Mouse (Mus musculus): ENCODE results near the gene Galnt15. TPM values are rescaled to one million over a fixed set of nuclear protein-coding genes. Genes with fewer than 3 reads are reported as not detected.
A peak's percentile ranks its signal among the peaks of the same experiment; 100 is the strongest.

Gene Galnt15
- polyA plus RNA-seq, 1 experiment, result 0.26 TPM

DNA sequence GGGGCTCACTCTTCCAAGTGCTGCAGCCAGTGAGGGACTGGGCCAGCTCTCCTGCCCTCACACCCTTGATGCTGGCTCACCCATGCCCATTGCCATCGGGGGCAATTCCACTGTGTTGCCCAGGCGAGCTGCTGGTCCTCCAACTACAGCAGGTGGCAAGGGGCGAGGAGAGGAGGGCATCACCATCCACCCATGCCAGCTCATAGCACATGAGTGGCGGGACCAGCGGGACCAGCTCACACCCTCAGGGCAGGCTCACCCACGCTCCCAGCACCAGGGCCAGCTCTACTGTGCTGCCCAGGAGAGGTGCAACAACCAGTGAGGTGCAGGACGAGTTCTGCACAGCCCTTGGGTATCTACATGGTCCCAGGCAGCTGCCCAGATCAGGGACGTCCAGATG lies 9.7 kb upstream of the Galnt15 start:
- no peaks in the 10 kb centered on the region for H3K4me1 ChIP-seq (ENCODE audit: control insufficient read depth, insufficient read depth, low read length)
- no peaks in the 10 kb centered on the region for H3K27me3 ChIP-seq (ENCODE audit: control insufficient read depth, insufficient read depth, low read length)
- no peak for TF ChIP-seq POLR2A (IDR thresholded peaks at IDR 0.05; ENCODE audit: control insufficient read depth, low read depth, low read length)
- TF ChIP-seq CTCF (IDR thresholded peaks at IDR 0.05; ENCODE audit: control insufficient read depth, insufficient read depth, insufficient replicate concordance, low read depth, low read length), result no peak
- H3K27ac ChIP-seq (ENCODE audit: control insufficient read depth, insufficient read depth, low read depth, low read length), result no peak overlapping the region
- H3K36me3 ChIP-seq (ENCODE audit: control insufficient read depth, insufficient read depth, low read length), result no peaks in the 10 kb centered on the region
- H3K4me3 ChIP-seq (ENCODE audit: control insufficient read depth, low read depth, low read length), result no peak overlapping the region

DNA sequence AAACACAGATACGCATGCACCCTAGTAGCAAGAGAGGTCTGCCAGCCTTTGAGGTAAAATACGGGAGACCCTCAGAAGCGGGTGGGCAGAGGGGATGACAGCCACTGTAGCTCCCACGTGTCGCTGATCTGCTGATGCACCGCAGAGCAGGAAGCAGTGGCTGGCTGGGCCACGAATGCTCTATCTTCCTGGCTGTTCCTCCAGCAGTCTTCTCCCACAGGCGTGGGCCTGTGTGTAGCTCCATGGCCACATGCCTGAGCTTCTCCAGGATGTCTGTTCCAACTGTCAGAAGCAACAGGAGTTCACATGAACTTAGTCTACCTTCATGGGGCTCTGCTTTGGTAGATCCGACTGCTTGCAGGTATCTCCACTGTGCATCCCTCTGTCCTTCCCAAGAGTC lies 6.8 kb upstream of the Galnt15 start:
- no peak overlapping the region for H3K27ac ChIP-seq (ENCODE audit: control insufficient read depth, insufficient read depth, low read depth, low read length)
- TF ChIP-seq CTCF (IDR thresholded peaks at IDR 0.05; ENCODE audit: control insufficient read depth, insufficient read depth, insufficient replicate concordance, low read depth, low read length) (no peak), POLR2A (IDR thresholded peaks at IDR 0.05; ENCODE audit: control insufficient read depth, low read depth, low read length) (no peak)
- no peaks in the 10 kb centered on the region for H3K27me3 ChIP-seq (ENCODE audit: control insufficient read depth, insufficient read depth, low read length)
- no peaks in the 10 kb centered on the region for H3K4me1 ChIP-seq (ENCODE audit: control insufficient read depth, insufficient read depth, low read length)
- H3K36me3 ChIP-seq (ENCODE audit: control insufficient read depth, insufficient read depth, low read length), result no peaks in the 10 kb centered on the region
- no peak overlapping the region for H3K4me3 ChIP-seq (ENCODE audit: control insufficient read depth, low read depth, low read length)

DNA sequence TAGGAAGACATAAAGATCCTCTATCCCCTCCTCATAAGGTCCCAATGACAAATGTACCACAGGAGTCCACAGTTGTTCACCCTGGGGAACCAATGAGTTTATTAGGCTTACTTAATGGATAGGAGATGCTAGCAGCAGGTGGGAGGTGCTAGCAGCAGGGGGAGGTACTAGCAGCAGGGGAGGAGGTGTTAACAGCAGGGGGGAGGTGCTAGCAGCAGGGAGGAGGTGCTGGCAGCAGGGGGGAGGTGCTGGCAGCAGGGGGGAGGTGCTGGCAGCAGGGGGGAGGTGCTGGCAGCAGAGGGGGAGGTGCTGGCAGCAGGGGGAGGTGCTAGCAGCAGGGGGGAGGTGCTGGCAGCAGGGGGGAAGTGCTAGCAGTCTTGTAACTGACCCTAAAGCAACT lies 6.3 kb upstream of the Galnt15 start:
- no peak overlapping the region for H3K27ac ChIP-seq (ENCODE audit: control insufficient read depth, insufficient read depth, low read depth, low read length)
- no peak overlapping the region for H3K4me3 ChIP-seq (ENCODE audit: control insufficient read depth, low read depth, low read length)
- no peak for TF ChIP-seq CTCF (IDR thresholded peaks at IDR 0.05; ENCODE audit: control insufficient read depth, insufficient read depth, insufficient replicate concordance, low read depth, low read length)
- TF ChIP-seq POLR2A (IDR thresholded peaks at IDR 0.05; ENCODE audit: control insufficient read depth, low read depth, low read length), result no peak

DNA sequence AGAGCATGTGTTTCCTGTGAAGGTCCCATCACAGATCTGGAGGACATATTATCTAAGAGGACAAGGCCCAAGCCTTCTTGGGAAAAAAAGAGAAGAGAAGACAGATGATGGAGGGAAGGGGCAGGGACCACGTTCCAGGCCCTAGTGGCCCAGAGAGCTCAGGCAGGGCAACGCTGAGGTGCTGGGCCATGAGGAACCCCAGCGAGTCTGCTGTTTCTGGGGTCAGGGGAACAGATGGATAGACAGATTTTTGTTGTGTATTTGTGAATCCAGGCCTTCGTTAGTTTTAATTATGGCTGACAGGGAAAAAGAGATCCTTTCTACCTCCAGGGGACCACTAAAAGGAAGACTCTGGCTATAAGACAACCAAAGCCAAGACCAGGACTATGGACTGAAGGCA lies 4.9 kb upstream of the Galnt15 start:
- TF ChIP-seq POLR2A (IDR thresholded peaks at IDR 0.05; ENCODE audit: control insufficient read depth, low read depth, low read length) (no peak), CTCF (IDR thresholded peaks at IDR 0.05; ENCODE audit: control insufficient read depth, insufficient read depth, insufficient replicate concordance, low read depth, low read length) (no peak)

More for the DNA sequence above, 6.3 kb upstream of the Galnt15 start:
- H3K27me3 ChIP-seq (ENCODE audit: control insufficient read depth, insufficient read depth, low read length), result no peaks in the 10 kb centered on the region
- no peaks in the 10 kb centered on the region for H3K36me3 ChIP-seq (ENCODE audit: control insufficient read depth, insufficient read depth, low read length)
- H3K4me1 ChIP-seq (ENCODE audit: control insufficient read depth, insufficient read depth, low read length), result no peaks in the 10 kb centered on the region

DNA sequence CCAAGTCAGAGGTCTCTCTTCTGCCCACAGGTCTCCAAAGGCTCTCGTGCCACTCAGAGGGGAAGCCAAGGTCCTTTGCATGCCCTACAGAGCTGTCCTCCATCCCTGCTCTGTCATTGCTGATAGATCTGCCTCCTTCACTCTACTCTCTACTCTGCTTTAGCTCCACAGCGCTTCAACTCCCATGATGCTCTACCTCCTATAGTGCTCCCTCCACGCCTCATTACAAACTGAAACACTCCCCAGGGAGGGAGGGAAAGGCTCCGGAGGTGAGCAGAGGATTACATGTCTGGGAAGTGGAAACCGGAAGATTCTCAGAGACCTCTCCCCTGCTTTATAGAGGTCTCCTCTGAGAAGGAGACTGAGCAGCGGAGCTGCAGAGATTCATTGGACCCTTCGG lies 1.6 kb upstream of the Galnt15 start:
- Histone ChIP-seq H3K36me3 (ENCODE audit: control insufficient read depth, insufficient read depth, low read length) (no peaks in the 10 kb centered on the region), H3K27ac (ENCODE audit: control insufficient read depth, insufficient read depth, low read depth, low read length) (no peak overlapping the region), H3K27me3 (ENCODE audit: control insufficient read depth, insufficient read depth, low read length) (no peaks in the 10 kb centered on the region), H3K4me1 (ENCODE audit: control insufficient read depth, insufficient read depth, low read length) (no peaks in the 10 kb centered on the region), H3K4me3 (ENCODE audit: control insufficient read depth, low read depth, low read length) (no peak overlapping the region)
- TF ChIP-seq CTCF (IDR thresholded peaks at IDR 0.05; ENCODE audit: control insufficient read depth, insufficient read depth, insufficient replicate concordance, low read depth, low read length) (no peak), POLR2A (IDR thresholded peaks at IDR 0.05; ENCODE audit: control insufficient read depth, low read depth, low read length) (no peak)

More for the DNA sequence above, 4.9 kb upstream of the Galnt15 start:
- H3K4me1 ChIP-seq (ENCODE audit: control insufficient read depth, insufficient read depth, low read length), result no peaks in the 10 kb centered on the region
- H3K27me3 ChIP-seq (ENCODE audit: control insufficient read depth, insufficient read depth, low read length), result no peaks in the 10 kb centered on the region
- no peak overlapping the region for H3K27ac ChIP-seq (ENCODE audit: control insufficient read depth, insufficient read depth, low read depth, low read length)
- H3K36me3 ChIP-seq (ENCODE audit: control insufficient read depth, insufficient read depth, low read length), result no peaks in the 10 kb centered on the region
- H3K4me3 ChIP-seq (ENCODE audit: control insufficient read depth, low read depth, low read length), result no peak overlapping the region

DNA sequence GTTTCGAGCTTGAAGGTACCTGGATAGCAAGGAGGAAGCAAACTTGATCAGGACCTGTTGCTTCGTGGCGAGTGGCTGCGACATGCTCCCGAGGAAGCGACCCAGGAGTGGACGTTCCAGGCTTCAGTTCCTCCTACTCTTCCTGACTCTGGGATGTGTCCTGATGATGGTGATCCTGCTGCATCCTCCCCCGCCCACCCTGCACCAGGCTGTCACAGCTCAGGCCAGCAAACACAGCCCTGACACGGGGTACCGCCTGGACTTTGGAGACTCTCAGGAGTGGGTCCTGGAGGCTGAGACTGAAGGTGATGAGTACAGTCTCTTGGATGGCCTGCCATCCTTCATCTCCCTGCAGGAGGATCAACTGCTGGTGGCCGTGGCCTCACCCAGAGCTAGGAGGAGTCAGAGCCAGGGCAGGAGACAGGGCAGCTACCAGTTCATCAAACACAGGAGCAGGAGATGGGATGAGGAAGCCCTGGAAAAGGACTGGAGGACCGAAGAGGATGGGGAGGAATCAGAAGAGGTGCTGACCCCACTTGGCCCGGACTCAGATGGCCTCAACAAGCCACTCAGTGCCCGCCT lies 713 bp downstream of the Galnt15 start:
- TF ChIP-seq POLR2A (IDR thresholded peaks at IDR 0.05; ENCODE audit: control insufficient read depth, low read depth, low read length) (no peak), CTCF (IDR thresholded peaks at IDR 0.05; ENCODE audit: control insufficient read depth, insufficient read depth, insufficient replicate concordance, low read depth, low read length) (no peak)
- Histone ChIP-seq H3K36me3 (ENCODE audit: control insufficient read depth, insufficient read depth, low read length) (no peaks in the 10 kb centered on the region), H3K4me3 (ENCODE audit: control insufficient read depth, low read depth, low read length) (peak overlapping the region; percentile 12; the same call in 1 of the 2 replicates), H3K27me3 (ENCODE audit: control insufficient read depth, insufficient read depth, low read length) (no peaks in the 10 kb centered on the region), H3K27ac (ENCODE audit: control insufficient read depth, insufficient read depth, low read depth, low read length) (no peak overlapping the region), H3K4me1 (ENCODE audit: control insufficient read depth, insufficient read depth, low read length) (no peaks in the 10 kb centered on the region)

DNA sequence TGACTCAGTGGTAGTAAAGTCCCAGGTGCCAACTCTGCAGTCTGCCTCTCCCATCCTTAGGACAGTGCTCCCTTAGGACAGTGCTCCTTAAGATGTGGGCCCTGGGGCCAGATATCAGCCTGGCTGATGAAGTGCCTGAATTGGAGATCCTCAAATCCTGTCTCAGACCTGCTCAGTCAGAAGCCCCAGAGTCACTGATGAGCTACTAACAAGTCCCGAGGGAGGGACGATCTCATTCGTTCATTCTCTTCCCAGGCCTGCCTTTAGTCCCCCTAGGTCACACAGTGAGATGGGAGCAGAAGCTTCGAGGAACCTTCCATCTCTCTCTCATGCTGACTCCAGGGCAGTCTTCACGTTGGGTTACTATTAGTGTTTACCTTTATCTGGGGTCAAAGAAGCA lies 1.3 kb downstream of the Galnt15 start:
- TF ChIP-seq POLR2A (IDR thresholded peaks at IDR 0.05; ENCODE audit: control insufficient read depth, low read depth, low read length) (no peak), CTCF (IDR thresholded peaks at IDR 0.05; ENCODE audit: control insufficient read depth, insufficient read depth, insufficient replicate concordance, low read depth, low read length) (no peak)
- H3K27ac ChIP-seq (ENCODE audit: control insufficient read depth, insufficient read depth, low read depth, low read length), result no peak overlapping the region

More for the DNA sequence above, 1.3 kb downstream of the Galnt15 start:
- Histone ChIP-seq H3K4me1 (ENCODE audit: control insufficient read depth, insufficient read depth, low read length) (no peaks in the 10 kb centered on the region), H3K4me3 (ENCODE audit: control insufficient read depth, low read depth, low read length) (peak overlapping the region; percentile 12; the same call in 1 of the 2 replicates), H3K36me3 (ENCODE audit: control insufficient read depth, insufficient read depth, low read length) (no peaks in the 10 kb centered on the region), H3K27me3 (ENCODE audit: control insufficient read depth, insufficient read depth, low read length) (no peaks in the 10 kb centered on the region)

Data from testis, adult 2 months (tissue).